Mouse (Mus musculus) midbrain, embryonic 10.5 days (tissue): Measurements from ENCODE around the gene Tex261. TPM values are rescaled to one million over a fixed set of nuclear protein-coding genes. Genes with fewer than 3 reads are reported as not detected.

ENCODE experiments used
- DNase-seq: peaks from one replicate; pipeline ENCODE4 v3.0.0-alpha.2; 2017; ENCODE audit warnings: low spot score
- H3K27ac ChIP-seq: fragments of 300-500 bp; sonication (generic); replicated peaks from 2 replicates; pipeline ENCODE4 v1.5.1; 2016; ENCODE audit warnings: mild to moderate bottlenecking
- H3K27me3 ChIP-seq: fragments of 300-500 bp; sonication (generic); 2 replicates; pipeline ENCODE4 v1.6.1; 2016; ENCODE audit warnings: low read depth, mild to moderate bottlenecking; ENCODE audit not compliant: poor library complexity, severe bottlenecking
- H3K36me3 ChIP-seq: fragments of 300-500 bp; sonication (generic); 2 replicates; pipeline ENCODE4 v1.6.1; 2016; ENCODE audit warnings: mild to moderate bottlenecking, moderate library complexity
- H3K4me1 ChIP-seq: fragments of 300-500 bp; sonication (generic); 2 replicates; pipeline ENCODE4 v1.6.1; 2016
- H3K4me3 ChIP-seq: fragments of 300-500 bp; sonication (generic); 2 replicates; pipeline ENCODE4 v1.5.1; 2016; ENCODE audit warnings: mild to moderate bottlenecking, moderate library complexity
- H3K9me3 ChIP-seq: fragments of 300-500 bp; sonication (generic); replicated peaks from 2 replicates; pipeline ENCODE4 v1.6.1; 2016; ENCODE audit warnings: mild to moderate bottlenecking
- WGBS: fragments of 180-500 bp; shearing (Covaris S2); methylation state at CpG from one replicate; pipeline ENCODE4 v1.1.7; 2016; 5-methylcytosine and 5-hydroxymethylcytosine counted together
- polyA plus RNA-seq: library from polyadenylated mRNA; unstranded; fragments of >200 nt; fragmentation: Nextera tagmentation; extraction: Ambion mirVana; gene quantifications from 2 replicates; pipeline ENCODE4 v1.2.1, GENCODE M21; 2016

Tex261 gene
- polyA plus RNA-seq, 1 experiment from 2014 or later: 81.7 TPM

DNA sequence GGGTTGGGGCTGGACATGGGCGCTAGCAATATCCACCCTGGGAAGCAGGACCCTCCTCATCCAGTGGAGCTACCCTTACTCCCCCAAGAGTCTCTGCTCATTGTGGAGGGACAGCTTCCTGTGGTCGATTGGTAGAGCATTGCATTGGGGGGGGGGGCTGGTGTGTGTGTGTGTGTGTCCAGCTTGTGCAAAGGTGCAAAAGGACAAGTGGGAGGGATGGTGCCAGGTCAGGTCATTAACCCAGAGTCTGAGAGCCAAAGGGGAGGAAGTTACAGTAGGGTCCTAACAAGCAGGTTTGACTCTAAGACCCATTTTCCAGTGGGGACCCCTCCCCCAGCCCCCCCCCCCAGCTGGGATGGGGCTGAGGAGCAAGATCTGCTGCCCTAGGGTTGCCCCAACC, 30.1 kb downstream of the Tex261 start:
- Histone ChIP-seq H3K4me3 (no peak overlapping the region), H3K27me3 (peaks cover 81% of the 10 kb centered on the region), H3K27ac (peak overlapping the region; percentile 23; the same call in 1 of the 2 replicates), H3K4me1 (peaks cover 45% of the 10 kb centered on the region), H3K9me3 (no peaks in the 10 kb centered on the region), H3K36me3 (no peaks in the 10 kb centered on the region)
- no peak for DNase-seq
- 47% methylated on average over 2 of the region's 2 CpGs for WGBS

DNA sequence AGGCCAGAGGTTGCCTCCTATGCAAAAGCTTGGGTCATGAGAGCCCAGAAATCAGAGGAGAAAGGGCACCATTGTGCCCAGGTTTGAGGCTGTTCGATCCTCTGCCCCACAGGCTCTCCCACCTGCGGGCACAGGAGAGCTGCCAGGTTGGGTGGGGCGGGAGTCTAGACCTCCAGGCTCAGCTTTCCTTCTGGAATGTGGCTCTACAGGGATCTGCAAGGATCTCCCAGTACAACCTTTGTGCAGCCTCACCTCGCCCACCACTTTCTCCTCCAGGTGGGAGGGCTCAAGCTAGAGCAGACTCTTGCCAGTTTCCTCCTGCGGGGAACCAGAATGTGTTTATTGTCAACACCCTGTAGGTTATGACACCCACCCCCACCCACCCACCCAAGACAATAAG, 31.1 kb downstream of the Tex261 start:
- H3K36me3 ChIP-seq: no peaks in the 10 kb centered on the region
- no peaks in the 10 kb centered on the region for H3K9me3 ChIP-seq
- 73% methylated on average over 5 of the region's 5 CpGs for WGBS
- DNase-seq: no peak
- 0 out of 2 replicates have a peak overlapping the region, but pooled peaks have one; percentile 9 for H3K27ac ChIP-seq
- peaks cover 78% of the 10 kb centered on the region for H3K27me3 ChIP-seq
- H3K4me3 ChIP-seq: no peak overlapping the region
- peaks cover 36% of the 10 kb centered on the region for H3K4me1 ChIP-seq

DNA sequence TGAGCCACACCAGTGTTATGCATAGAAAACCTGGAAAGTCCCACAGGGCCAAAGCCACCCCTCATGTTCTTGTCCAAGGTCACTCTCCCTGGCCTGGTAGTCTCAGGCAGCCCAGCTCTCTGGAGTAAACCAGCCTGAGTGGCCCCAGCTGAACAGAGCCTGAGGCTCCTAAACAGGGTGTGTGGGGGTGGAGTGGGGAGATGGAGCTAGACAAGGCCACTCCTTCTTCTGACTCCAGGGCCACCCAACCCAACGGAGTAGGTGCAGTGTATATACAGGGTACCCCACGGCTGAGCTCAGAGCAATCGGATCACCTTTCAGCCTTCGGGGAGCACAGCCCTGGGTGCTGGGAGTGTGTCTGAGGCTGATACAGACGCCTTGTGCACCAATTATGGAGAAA, 31.5 kb downstream of the Tex261 start:
- H3K27ac ChIP-seq: no peak overlapping the region
- 71% methylated on average over 5 of the region's 5 CpGs for WGBS

DNA sequence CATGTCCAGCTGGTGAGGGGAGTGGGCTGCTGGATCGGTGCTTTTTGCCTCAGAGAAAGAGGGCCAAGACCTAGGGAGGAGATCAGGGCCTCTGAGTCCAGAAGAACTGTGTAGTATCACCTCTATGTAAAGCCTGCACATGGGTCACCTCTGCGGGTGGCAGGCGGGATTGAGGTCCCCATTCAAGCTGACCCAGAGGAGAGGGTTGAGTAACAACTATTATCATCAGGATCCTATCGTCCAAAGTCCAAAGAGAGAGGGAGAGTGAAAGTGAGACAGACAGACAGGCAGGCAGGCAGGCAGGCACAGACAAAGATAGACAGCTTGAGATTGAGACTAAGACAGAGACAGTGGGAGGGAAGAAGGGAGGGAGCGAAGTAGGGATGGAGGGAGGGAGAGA, 32.4 kb downstream of the Tex261 start:
- Histone ChIP-seq H3K4me1 (peaks cover 28% of the 10 kb centered on the region), H3K27me3 (peaks cover 65% of the 10 kb centered on the region), H3K9me3 (no peaks in the 10 kb centered on the region), H3K36me3 (no peaks in the 10 kb centered on the region), H3K27ac (no peak overlapping the region), H3K4me3 (no peak overlapping the region)
- no peak for DNase-seq
- WGBS: 60% methylated on average over 5 of the region's 5 CpGs

More for the DNA sequence above, 31.5 kb downstream of the Tex261 start:
- Histone ChIP-seq H3K36me3 (no peaks in the 10 kb centered on the region), H3K4me1 (peaks cover 32% of the 10 kb centered on the region), H3K27me3 (peaks cover 74% of the 10 kb centered on the region), H3K4me3 (no peak overlapping the region), H3K9me3 (no peaks in the 10 kb centered on the region)
- no peak for DNase-seq

DNA sequence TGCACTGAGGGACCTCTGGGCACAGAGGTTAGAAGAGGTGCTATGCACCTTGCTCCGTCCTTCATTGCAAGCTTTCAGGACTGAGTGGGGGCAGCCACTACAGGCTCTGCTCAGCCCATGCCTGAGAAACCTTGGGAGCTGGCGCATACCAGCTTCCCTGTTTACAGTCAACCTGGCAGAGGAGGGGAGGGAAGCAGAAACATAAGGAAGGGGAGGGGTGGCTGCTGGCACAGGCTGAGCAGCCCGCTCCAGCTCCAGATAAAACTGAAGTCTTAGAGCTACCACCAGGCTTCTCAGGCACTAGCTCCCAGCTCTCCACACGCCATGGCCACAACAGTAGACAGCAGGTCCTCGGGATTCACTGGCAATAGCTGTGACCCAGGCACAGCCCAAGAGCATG, 32.9 kb downstream of the Tex261 start, which contains the start of gene Atp6v1b1:
TSS of gene Atp6v1b1 (plus strand) at position 230 of the 400 bp plus-strand sequence.
- Histone ChIP-seq H3K27ac (no peak within 1 kb of the TSS), H3K36me3 (no peaks in the 10 kb centered on the region), H3K9me3 (no peaks in the 10 kb centered on the region), H3K4me1 (peaks cover 28% of the 10 kb centered on the region), H3K4me3 (no peak within 1 kb of the TSS), H3K27me3 (peaks cover 64% of the 10 kb centered on the region)
- DNase-seq: no peak
- 63% methylated on average over 5 of the region's 5 CpGs for WGBS

DNA sequence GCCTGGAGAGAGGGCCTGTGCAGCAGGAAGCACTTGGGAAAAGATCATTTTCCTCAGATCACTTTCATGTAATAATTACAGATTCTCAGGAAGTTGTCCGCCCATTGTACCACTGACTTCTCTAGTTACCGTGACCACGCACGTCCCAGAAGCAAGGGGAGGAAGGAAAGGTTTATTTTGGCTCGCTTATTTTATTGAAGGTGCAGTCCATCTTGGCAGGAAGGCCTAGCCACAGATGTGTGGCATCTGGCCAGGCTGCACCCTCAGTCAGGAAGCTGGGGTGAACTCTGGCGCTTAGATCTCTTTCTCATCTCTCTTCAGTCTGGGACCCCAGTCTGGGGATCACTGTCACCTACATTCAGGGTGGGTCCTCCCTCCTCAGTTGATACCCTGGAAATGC, 37.0 kb downstream of the Tex261 start:
- Histone ChIP-seq H3K27ac (no peak overlapping the region), H3K36me3 (no peaks in the 10 kb centered on the region), H3K9me3 (0 out of 2 replicates have a peak, but pooled peaks cover 4% of the 10 kb centered on the region), H3K27me3 (peaks cover 32% of the 10 kb centered on the region), H3K4me1 (peaks cover 11% of the 10 kb centered on the region), H3K4me3 (no peak overlapping the region)
- DNase-seq: no peak
- 92% methylated on average over 6 of the region's 6 CpGs for WGBS

DNA sequence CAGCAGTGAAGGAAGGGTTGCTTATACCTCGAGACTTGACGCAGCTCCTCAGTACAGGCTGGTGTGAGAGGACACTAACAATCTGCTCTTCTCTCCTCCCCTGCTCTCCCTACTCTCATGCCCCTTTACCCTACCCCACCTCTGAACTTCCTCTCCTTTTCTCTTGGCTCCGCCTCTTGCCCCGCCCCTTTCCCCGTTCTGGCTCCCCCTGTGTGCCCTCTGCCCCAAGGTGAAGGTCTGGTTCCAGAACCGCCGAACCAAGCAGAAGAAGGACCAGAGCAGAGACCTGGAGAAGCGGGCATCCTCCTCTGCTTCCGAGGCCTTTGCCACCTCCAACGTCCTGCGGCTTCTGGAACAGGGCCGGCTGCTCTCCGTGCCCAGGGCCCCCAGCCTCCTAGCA, 38.3 kb downstream of the Tex261 start:
- H3K27ac ChIP-seq: no peak overlapping the region
- 37% methylated on average over 13 of the region's 13 CpGs for WGBS
- H3K36me3 ChIP-seq: no peaks in the 10 kb centered on the region
- H3K4me3 ChIP-seq: no peak overlapping the region
- peaks cover 20% of the 10 kb centered on the region for H3K27me3 ChIP-seq
- H3K9me3 ChIP-seq: 0 out of 2 replicates have a peak, but pooled peaks cover 4% of the 10 kb centered on the region
- DNase-seq: no peak
- H3K4me1 ChIP-seq: peaks cover 9% of the 10 kb centered on the region

DNA sequence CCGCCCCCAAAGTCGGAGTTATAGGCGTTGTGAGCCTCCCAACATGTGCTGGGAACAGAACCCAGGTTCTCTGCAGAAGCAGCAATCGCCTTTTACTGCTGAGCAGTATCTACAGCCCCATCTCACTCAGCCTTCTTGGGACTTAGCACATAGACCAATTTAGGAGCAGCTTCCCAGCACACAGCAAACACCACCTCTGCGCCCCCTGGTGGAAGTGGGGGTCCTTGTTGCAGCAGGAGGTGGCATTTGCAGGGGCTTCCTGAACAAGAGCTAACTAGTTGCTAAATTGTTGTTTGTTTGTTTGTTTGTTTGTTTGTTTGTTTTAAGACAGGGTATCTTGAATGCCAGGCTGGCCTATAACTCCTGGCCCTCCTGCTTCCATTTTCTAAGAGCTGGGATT, 44.5 kb downstream of the Tex261 start:
- peaks cover 21% of the 10 kb centered on the region; the same call in 1 of the 2 replicates for H3K27me3 ChIP-seq
- H3K9me3 ChIP-seq: 0 out of 2 replicates have a peak, but pooled peaks cover 4% of the 10 kb centered on the region
- 31% methylated on average over 5 of the region's 5 CpGs for WGBS
- no peaks in the 10 kb centered on the region for H3K36me3 ChIP-seq
- H3K27ac ChIP-seq: no peak overlapping the region
- peak; percentile 70 for DNase-seq
- H3K4me1 ChIP-seq: no peaks in the 10 kb centered on the region
- no peak overlapping the region for H3K4me3 ChIP-seq

DNA sequence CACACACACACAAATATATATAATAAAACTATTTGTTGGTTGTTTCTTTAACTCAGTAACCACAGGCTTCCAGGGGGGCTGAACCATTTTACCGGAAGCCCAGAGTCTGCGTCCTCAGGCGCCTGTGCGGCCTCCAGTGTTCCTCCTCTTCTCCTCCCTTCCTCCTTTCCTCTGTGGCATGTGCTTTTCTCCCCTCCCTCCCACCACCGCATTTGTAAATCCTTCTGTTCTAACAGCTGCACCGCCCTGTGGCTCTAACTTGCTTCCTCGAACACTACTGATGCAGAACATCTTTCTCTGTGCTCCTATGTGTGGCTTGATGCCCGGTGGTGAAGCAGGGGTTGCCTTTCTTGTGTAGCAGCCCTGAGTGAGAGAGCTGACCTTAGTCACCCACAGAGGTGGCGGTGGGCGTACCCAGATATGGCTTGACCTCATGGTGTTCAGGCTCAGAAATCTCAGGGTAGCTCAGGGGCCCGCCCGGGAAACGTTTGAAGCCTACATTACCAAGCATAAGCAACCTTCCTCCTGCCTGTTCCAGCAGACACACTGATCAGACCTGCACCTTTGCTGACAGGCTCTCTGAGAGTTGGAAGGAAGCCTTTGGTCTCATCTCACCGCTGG, 46.2 kb downstream of the Tex261 start:
- H3K9me3 ChIP-seq: 0 out of 2 replicates have a peak, but pooled peaks cover 4% of the 10 kb centered on the region
- WGBS: 70% methylated on average over 14 of the region's 14 CpGs
- no peak overlapping the region for H3K4me3 ChIP-seq
- no peaks in the 10 kb centered on the region for H3K36me3 ChIP-seq
- H3K27me3 ChIP-seq: peaks cover 25% of the 10 kb centered on the region
- H3K4me1 ChIP-seq: no peaks in the 10 kb centered on the region
- no peak for DNase-seq
- H3K27ac ChIP-seq: no peak overlapping the region

DNA sequence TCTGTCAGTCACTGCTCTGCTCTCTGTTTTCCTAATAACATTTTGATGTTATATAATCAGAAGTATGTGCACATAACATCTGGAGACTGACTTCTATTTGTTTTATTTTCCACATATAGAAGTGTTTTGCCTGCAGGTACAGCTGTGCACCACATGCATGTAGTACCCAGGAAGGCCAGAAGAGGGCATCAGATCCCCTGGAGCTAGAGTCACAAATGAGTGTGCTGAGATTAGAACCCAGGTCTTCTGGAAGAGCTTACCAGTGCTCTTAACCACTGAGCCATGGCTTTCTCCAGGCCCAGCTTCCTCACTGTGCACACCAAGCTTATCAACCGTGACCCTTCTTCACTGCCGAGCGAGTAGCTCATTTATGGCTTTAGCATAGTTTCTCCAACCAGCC, 47.1 kb downstream of the Tex261 start:
- peaks cover 34% of the 10 kb centered on the region for H3K27me3 ChIP-seq
- H3K9me3 ChIP-seq: no peaks in the 10 kb centered on the region
- no peaks in the 10 kb centered on the region for H3K4me1 ChIP-seq
- 91% methylated on average over 3 of the region's 3 CpGs for WGBS
- H3K27ac ChIP-seq: no peak overlapping the region
- peak; percentile 18 for DNase-seq
- H3K36me3 ChIP-seq: no peaks in the 10 kb centered on the region
- no peak overlapping the region for H3K4me3 ChIP-seq

DNA sequence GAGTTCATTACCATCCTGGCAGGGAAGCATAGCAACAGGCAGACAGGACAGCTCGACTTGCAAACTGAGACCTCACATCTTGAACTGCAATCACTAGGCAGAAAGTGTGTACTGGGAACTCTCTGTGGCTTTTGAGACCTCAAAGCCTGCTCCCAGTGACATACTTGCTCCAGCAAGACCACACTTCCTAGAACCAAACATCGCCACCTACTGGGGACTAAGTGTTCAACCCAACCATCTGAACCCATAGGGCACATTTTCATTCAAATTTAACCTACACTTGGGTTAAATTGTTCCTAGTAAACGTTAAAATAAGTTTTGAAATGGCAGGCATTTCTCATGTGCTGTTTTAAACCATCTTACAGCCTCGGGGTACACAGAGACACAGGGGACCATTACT, 48.4 kb downstream of the Tex261 start:
- Histone ChIP-seq H3K27ac (no peak overlapping the region), H3K4me3 (no peak overlapping the region), H3K4me1 (no peaks in the 10 kb centered on the region), H3K9me3 (no peaks in the 10 kb centered on the region), H3K27me3 (peaks cover 45% of the 10 kb centered on the region), H3K36me3 (no peaks in the 10 kb centered on the region)
- 41% methylated on average over 4 of the region's 4 CpGs for WGBS
- peak; percentile 11 for DNase-seq

DNA sequence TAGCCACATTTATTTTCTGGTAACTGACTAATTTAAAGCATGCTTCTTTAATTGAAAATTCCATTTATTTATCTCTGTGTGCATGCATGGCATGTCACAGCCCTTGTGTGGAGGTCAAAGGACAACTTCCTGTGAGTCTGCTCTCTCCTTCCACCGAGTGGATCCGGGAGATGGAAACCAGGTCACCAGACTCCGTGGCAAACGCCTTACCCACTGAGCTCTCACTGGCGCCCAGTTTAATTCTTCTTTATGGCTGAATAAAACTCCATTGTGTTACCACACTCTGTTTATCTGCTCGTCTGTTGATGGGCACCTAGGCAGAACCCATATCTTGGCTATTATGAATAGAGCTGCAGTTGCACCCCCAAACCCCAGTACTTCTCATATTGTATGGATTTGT, 53.1 kb downstream of the Tex261 start:
- Histone ChIP-seq H3K4me1 (no peaks in the 10 kb centered on the region), H3K36me3 (no peaks in the 10 kb centered on the region), H3K4me3 (no peak overlapping the region), H3K9me3 (no peaks in the 10 kb centered on the region), H3K27me3 (peaks cover 70% of the 10 kb centered on the region), H3K27ac (no peak overlapping the region)
- no peak for DNase-seq
- WGBS: 34% methylated on average over 6 of the region's 6 CpGs
